ENCODE assay signal across 16 mouse cellular contexts in the genomic region with DNA sequence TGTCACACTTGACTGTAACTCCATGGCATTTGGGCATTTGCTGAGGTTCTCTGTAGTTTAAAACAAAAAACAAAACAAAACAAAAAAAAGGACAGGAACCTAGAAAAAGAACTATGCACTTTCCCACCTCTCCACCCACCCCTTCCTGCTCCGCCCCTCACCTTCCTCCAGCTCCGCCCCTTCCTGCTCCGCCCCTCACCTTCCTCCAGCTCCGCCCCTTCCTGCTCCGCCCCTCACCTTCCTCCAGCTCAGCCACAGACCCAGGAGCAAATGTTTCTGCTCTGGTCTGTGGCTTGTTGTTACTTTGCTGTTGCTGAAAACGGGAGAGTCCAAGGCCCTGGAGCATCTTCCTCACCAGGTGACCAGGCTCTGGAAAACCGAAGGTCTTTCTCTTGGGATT. TPM values are rescaled to one million over a fixed set of nuclear protein-coding genes. Genes with fewer than 3 reads are reported as not detected.
DNase-seq lines count a peak whose midpoint lies in the region; ATAC-seq lines count a peak whose summit lies in the region.
"Had no signal": no experiment of that assay in that cellular context is flagged by ENCODE, and none has a peak within 500 bp of the region (broad histone marks: within the 10 kb centered on the region; RNA-seq: fewer than 3 reads in every experiment).

No protein-coding gene starts in this region.

- H3K36me3 ChIP-seq in heart, embryonic 12.5 days: no peaks in the 10 kb centered on the region
- no peaks in the 10 kb centered on the region for H3K36me3 ChIP-seq in forebrain, embryonic 13.5 days (ENCODE audit: poor library complexity, severe bottlenecking)
- H3K36me3 ChIP-seq: limb, embryonic 12.5 days; lung, embryonic 15.5 days had no signal

- 92% methylated on average over 7 of the region's 7 CpGs for WGBS in heart, embryonic 12.5 days
- WGBS in forebrain, embryonic 13.5 days: 95% methylated on average over 7 of the region's 7 CpGs

- no peak overlapping the region for H3K4me3 ChIP-seq in heart, embryonic 12.5 days
- H3K4me3 ChIP-seq in forebrain, embryonic 13.5 days: no peak overlapping the region
- H3K4me3 ChIP-seq: limb, embryonic 12.5 days; lung, embryonic 15.5 days had no signal

- H3K9me3 ChIP-seq in heart, embryonic 12.5 days (replicated peaks): no peaks in the 10 kb centered on the region
- H3K9me3 ChIP-seq in forebrain, embryonic 13.5 days (replicated peaks): no peaks in the 10 kb centered on the region
- H3K9me3 ChIP-seq: lung, embryonic 15.5 days had no signal

- H3K4me1 ChIP-seq in heart, embryonic 12.5 days (replicated peaks): peaks cover 3% of the 10 kb centered on the region; the same call in 1 of the 2 replicates
- no peaks in the 10 kb centered on the region for H3K4me1 ChIP-seq in forebrain, embryonic 13.5 days

- DNase-seq in heart, adult 8-10 months (ENCODE audit: low spot score): no peak
- peak; percentile 73 to 76 for DNase-seq in B cell, adult 2 months
- peak; percentile 45 to 55 for DNase-seq in spleen, postnatal 36 days (ENCODE audit: low spot score in 2 of 2)
- no peak for DNase-seq in cerebellum, adult 9-11 months
- no peak for DNase-seq in heart, postnatal 10 days
- DNase-seq: adrenal gland, postnatal 14 days; gastrocnemius, postnatal 36 days; kidney, postnatal 14 days had no signal

- H3K4me2 ChIP-seq in heart, embryonic 12.5 days: no peak overlapping the region
- H3K4me2 ChIP-seq in forebrain, embryonic 13.5 days: no peak overlapping the region
- H3K4me2 ChIP-seq: limb, embryonic 12.5 days; lung, embryonic 15.5 days; midbrain, embryonic 11.5 days had no signal

- ATAC-seq in heart, embryonic 12.5 days (ENCODE audit: insufficient number of reproducible peaks, low FRiP score): 0 out of 2 replicates have a peak, but pooled peaks have one; percentile 51
- ATAC-seq in granulocyte monocyte progenitor cell, adult 5-6 weeks (replicated peaks; ENCODE audit: poor library complexity, severe bottlenecking): peak; percentile 64
- no peak for ATAC-seq in forebrain, embryonic 13.5 days
- ATAC-seq: forebrain, postnatal 0 days had no signal

- no peak overlapping the region for H3K27ac ChIP-seq in heart, embryonic 12.5 days (ENCODE audit: poor library complexity, severe bottlenecking)
- H3K27ac ChIP-seq in forebrain, embryonic 13.5 days: no peak overlapping the region
- H3K27ac ChIP-seq: limb, embryonic 12.5 days; lung, embryonic 15.5 days had no signal

- H3K9ac ChIP-seq in heart, embryonic 12.5 days: no peak overlapping the region
- H3K9ac ChIP-seq in forebrain, embryonic 13.5 days: no peak overlapping the region
- H3K9ac ChIP-seq: forebrain, postnatal 0 days; limb, embryonic 12.5 days; lung, embryonic 15.5 days had no signal

- H3K27me3 ChIP-seq in heart, embryonic 12.5 days (replicated peaks): no peaks in the 10 kb centered on the region
- H3K27me3 ChIP-seq in forebrain, embryonic 13.5 days: no peaks in the 10 kb centered on the region
- H3K27me3 ChIP-seq: lung, embryonic 15.5 days had no signal

- intact Hi-C loops in heart, postnatal 10 days (cut with DNase I): loop anchor here (5.0 kb wide), 1 partner anchor 33 kb away; no protein-coding TSS in a partner anchor

RNA-seq across cellular contexts. Expression of a gene that starts 2.6 kb away (rescaled TPM):
- 0.55 and 0.87 TPM in 2 replicates for polyA plus RNA-seq in heart, embryonic 12.5 days (2016; fragmentation: Nextera tagmentation; extraction: Ambion mirVana)
- 10 to 100 TPM in 1 of 4 experiments, 1 to 10 TPM in 1, under 1 TPM in 2; 0.94 to 14.2 (median 1.1) TPM for total RNA-seq in heart, adult 8-10 months (2022)
- 1.5 and 3.4 TPM in 2 replicates for total RNA-seq in granulocyte monocyte progenitor cell, adult 5-6 weeks (2014; fragmentation: Nextera tagmentation)
- total RNA-seq in granulocyte monocyte progenitor cell, adult 5-6 weeks (2017): 3.1 and 3.8 TPM in 2 replicates
- total RNA-seq in heart, postnatal 10 days (2021): 1 to 10 TPM in 1 of 2 experiments, under 1 TPM in 1; 0.60 to 1.1 TPM
- 0.08 and 0.20 TPM in 2 replicates for polyA plus RNA-seq in forebrain, embryonic 13.5 days (2015; fragmentation: Nextera tagmentation; extraction: Ambion mirVana)

RNA-seq across cellular contexts. Expression of a gene that starts 34.0 kb away (rescaled TPM):
- 0.06 TPM in 1 of 2 replicates, not detected in the other for polyA plus RNA-seq in heart, embryonic 12.5 days (2016; fragmentation: Nextera tagmentation; extraction: Ambion mirVana)
- 1 to 10 TPM in 3 of 4 experiments, under 1 TPM in 1; 0.49 to 8.6 (median 1.2) TPM for total RNA-seq in heart, adult 8-10 months (2022)
- 2.2 and 3.7 TPM in 2 replicates for total RNA-seq in granulocyte monocyte progenitor cell, adult 5-6 weeks (2014; fragmentation: Nextera tagmentation)
- total RNA-seq in granulocyte monocyte progenitor cell, adult 5-6 weeks (2017): 0.60 and 1.5 TPM in 2 replicates
- 1 to 10 TPM in 1 of 2 experiments, under 1 TPM in 1; 0.98 to 1.2 TPM for total RNA-seq in heart, postnatal 10 days (2021)
- polyA plus RNA-seq in forebrain, embryonic 13.5 days (2015; fragmentation: Nextera tagmentation; extraction: Ambion mirVana): not detected in 2 replicates
- total RNA-seq: forebrain, postnatal 0 days had no signal
- polyA plus RNA-seq: forebrain, postnatal 0 days; limb, embryonic 12.5 days; midbrain, embryonic 11.5 days; neural tube, embryonic 11.5 days had no signal

Comparison
In these comparisons a context has a peak if more than half of its experiments do, and no peak if none do; other contexts are left out.
1. DNase-seq: peak in B cell, adult 2 months (2 of 2) and spleen, postnatal 36 days (2 of 2); none in heart, adult 8-10 months (single experiment), cerebellum, adult 9-11 months (single experiment) and heart, postnatal 10 days (0 of 2).